Mouse (Mus musculus): ENCODE data around the gene Sec16a. TPM values are rescaled to one million over a fixed set of nuclear protein-coding genes. Genes with fewer than 3 reads are reported as not detected.
"Not testable (repeated sequence)": the region's sequence is repeated elsewhere in the genome, so short reads cannot be mapped to it uniquely, and the experiment has no call there.

Sec16a gene
- polyA plus RNA-seq, 3 experiments from 2014 or later = 18.4 to 28.4 (median 24.2) TPM

GRCm38 (mm10) chr2:26380871-26381270 lies 64.1 kb downstream of the Sec16a start:
- not testable (repeated sequence) for ATAC-seq

- ATAC-seq = peak; percentile 100
These were observed 64.8 kb downstream of the Sec16a start, which contains the start of gene Snapc4 for GRCm38 (mm10) chr2:26380131-26380771. Snapc4 (minus strand) TSS chr2:26380653.

GRCm38 (mm10) chr2:26372396-26372795 lies 72.6 kb downstream of the Sec16a start:
- no peak for ATAC-seq

- ATAC-seq = no peak
These were observed 76.4 kb downstream of the Sec16a start for GRCm38 (mm10) chr2:26368572-26368971.

- no peak for ATAC-seq
These were observed 77.1 kb downstream of the Sec16a start for GRCm38 (mm10) chr2:26367911-26368310.

- no peak for ATAC-seq
These were observed 80.1 kb downstream of the Sec16a start for GRCm38 (mm10) chr2:26364738-26365465.

GRCm38 (mm10) chr2:26363481-26363880 lies 81.5 kb downstream of the Sec16a start:
- ATAC-seq = no peak

- ATAC-seq = no peak
These were observed 82.0 kb downstream of the Sec16a start for GRCm38 (mm10) chr2:26362991-26363390.

GRCm38 (mm10) chr2:26360772-26361171 lies 84.2 kb downstream of the Sec16a start, which contains the start of gene Card9:
Card9 (minus strand) TSS chr2:26360918.
- ATAC-seq = no peak

GRCm38 (mm10) chr2:26359983-26360382 lies 85.0 kb downstream of the Sec16a start:
- ATAC-seq = no peak

Other genes with a start within 250 kb of the Sec16a start
- not detected for gene Lhx3, start 236.9 kb downstream of the Sec16a start, polyA plus RNA-seq (2017; shearing (Covaris generic))
- 1 to 10 TPM; 1.3 to 2.6 (median 1.9) TPM for gene Qsox2, start 207.7 kb downstream of the Sec16a start, polyA plus RNA-seq (2017; shearing (Covaris generic))
- gene Ccdc187, start 150.7 kb downstream of the Sec16a start, polyA plus RNA-seq (2017; shearing (Covaris generic)) = under 1 TPM in 1 of 3 experiments, not detected in 2; 0.04 TPM
- gene Gpsm1, start 129.7 kb downstream of the Sec16a start, polyA plus RNA-seq (2017; shearing (Covaris generic)) = 1 to 10 TPM; 3.8 to 5.0 (median 5.0) TPM
- 1 to 10 TPM; 7.6 to 8.7 (median 7.6) TPM for gene Dnlz, start 93.1 kb downstream of the Sec16a start, polyA plus RNA-seq (2017; shearing (Covaris generic))
- 1 to 10 TPM in 2 of 3 experiments, under 1 TPM in 1; 0.53 to 2.1 (median 1.1) TPM for gene Card9, start 84.3 kb downstream of the Sec16a start, polyA plus RNA-seq (2017; shearing (Covaris generic))
- gene Snapc4, start 64.6 kb downstream of the Sec16a start, polyA plus RNA-seq (2017; shearing (Covaris generic)) = 10 to 100 TPM; 15.6 to 43.4 (median 39.6) TPM
- gene Entr1, start 55.9 kb downstream of the Sec16a start, polyA plus RNA-seq (2017; shearing (Covaris generic)) = 10 to 100 TPM; 35.3 to 57.5 (median 44.3) TPM
- 10 to 100 TPM; 82.4 to 88.4 (median 82.9) TPM for gene Pmpca, start 55.9 kb downstream of the Sec16a start, polyA plus RNA-seq (2017; shearing (Covaris generic))
- 10 to 100 TPM in 2 of 3 experiments, 1 to 10 TPM in 1; 9.4 to 19.0 (median 10.9) TPM for gene Inpp5e, start 36.0 kb downstream of the Sec16a start, polyA plus RNA-seq (2017; shearing (Covaris generic))
- 10 to 100 TPM; 24.9 to 41.2 (median 27.0) TPM for gene Notch1, start 71.4 kb upstream of the Sec16a start, polyA plus RNA-seq (2017; shearing (Covaris generic))
- gene Egfl7, start 134.8 kb upstream of the Sec16a start, polyA plus RNA-seq (2017; shearing (Covaris generic)) = 1 to 10 TPM in 2 of 3 experiments, not detected in 1; 1.7 to 2.3 TPM
- gene Gm20532, start 141.4 kb upstream of the Sec16a start, polyA plus RNA-seq (2017; shearing (Covaris generic)) = not detected
- gene Agpat2, start 159.2 kb upstream of the Sec16a start, polyA plus RNA-seq (2017; shearing (Covaris generic)) = 1 to 10 TPM; 6.6 to 9.1 (median 7.4) TPM
- gene Fam69b, start 183.2 kb upstream of the Sec16a start, polyA plus RNA-seq (2017; shearing (Covaris generic)) = 1 to 10 TPM; 1.2 to 4.2 (median 2.1) TPM
- gene Lcn4, start 226.1 kb upstream of the Sec16a start, polyA plus RNA-seq (2017; shearing (Covaris generic)) = under 1 TPM in 2 of 3 experiments, not detected in 1; 0.59 to 0.96 TPM